23 mouse cellular contexts compared by ENCODE assay signal in genomic region chr5:115049692-115050091, GRCm38 (mm10). TPM values are rescaled to one million over a fixed set of nuclear protein-coding genes. Genes with fewer than 3 reads are reported as not detected.
"Had no signal": no experiment of that assay in that cellular context is flagged by ENCODE, and none has a peak within 500 bp of the region (broad histone marks: within the 10 kb centered on the region; RNA-seq: fewer than 3 reads in every experiment).

No protein-coding gene starts in this region.

- H3K27me3 ChIP-seq: limb, embryonic 12.5 days; limb, embryonic 15.5 days; megakaryocyte, embryonic 14.5 days; midbrain, embryonic 13.5 days; neural tube, embryonic 12.5 days; neural tube, embryonic 15.5 days had no signal

- H3K9ac ChIP-seq: limb, embryonic 12.5 days; limb, embryonic 15.5 days; liver, embryonic 14.5 days; liver, postnatal 0 days; lung, embryonic 14.5 days; midbrain, embryonic 13.5 days; neural tube, embryonic 12.5 days; neural tube, embryonic 15.5 days had no signal

- H3K27ac ChIP-seq: kidney, postnatal 0 days; left cerebral cortex, adult 2 months; limb, embryonic 12.5 days; limb, embryonic 15.5 days; liver, embryonic 14.5 days; macrophage; midbrain, embryonic 10.5 days; midbrain, embryonic 13.5 days; neural tube, embryonic 12.5 days; neural tube, embryonic 15.5 days had no signal

- H3K36me3 ChIP-seq: limb, embryonic 15.5 days; midbrain, embryonic 13.5 days; neural tube, embryonic 15.5 days had no signal

- H3K9me3 ChIP-seq: limb, embryonic 12.5 days; limb, embryonic 15.5 days; megakaryocyte, embryonic 14.5 days; midbrain, embryonic 10.5 days; midbrain, embryonic 13.5 days; neural tube, embryonic 12.5 days; neural tube, embryonic 15.5 days had no signal

- ATAC-seq: liver, postnatal 0 days; lung, postnatal 0 days; midbrain, embryonic 13.5 days had no signal

- H3K4me2 ChIP-seq: limb, embryonic 12.5 days; limb, embryonic 15.5 days; liver, embryonic 11.5 days; lung, embryonic 14.5 days; midbrain, embryonic 13.5 days; neural tube, embryonic 12.5 days; neural tube, embryonic 15.5 days had no signal

- H3K4me3 ChIP-seq: left cerebral cortex, adult 2 months; limb, embryonic 12.5 days; limb, embryonic 15.5 days; megakaryocyte, embryonic 14.5 days; midbrain, embryonic 10.5 days; midbrain, embryonic 13.5 days; neural tube, embryonic 12.5 days; neural tube, embryonic 15.5 days had no signal

- DNase-seq: kidney, adult 18-20 months; kidney, postnatal 25 days; layer of hippocampus, postnatal 36 days; liver, postnatal 0 days; lung, embryonic 14.5 days; right cerebral cortex, postnatal 25 days; thymus, adult 2 months; thymus, postnatal 14 days had no signal

RNA-seq across cellular contexts. Expression of gene Gm10401, which starts 48.4 kb away (rescaled TPM):
- polyA plus RNA-seq: spleen, adult 2 months; testis, adult 2 months; thymus, adult 2 months had no signal
